Mouse (Mus musculus) heart, embryonic 14.5 days (tissue): ENCODE measurements around the gene Aar2. TPM values are rescaled to one million over a fixed set of nuclear protein-coding genes. Genes with fewer than 3 reads are reported as not detected.
A peak's percentile ranks its signal among the peaks of the same experiment; 100 is the strongest.

Experiments
- ATAC-seq: fragments of 200-750 bp; cut with Nextera tagmentation; 2 replicates; pipeline ENCODE4 v1.8.0; 2017; ENCODE audit warnings: low read depth, moderate TSS enrichment; ENCODE audit not compliant: insufficient number of reproducible peaks, insufficient read depth, low FRiP score
- H3K27ac ChIP-seq, 2 experiments: fragments of 200-500 bp in 1 of 2; fragments of 300-500 bp in 1 of 2; sonication (generic) in 1 of 2; replicated peaks in 1 of 2; 2 replicates each; pipeline ENCODE4 v1.5.1; 2012 to 2014; ENCODE audit warnings: low read depth in 2 of 2, low read length in 2 of 2, control low read depth in 1 of 2, mild to moderate bottlenecking in 1 of 2, mixed read lengths in 1 of 2; ENCODE audit not compliant: control insufficient read depth in 1 of 2, insufficient read depth in 1 of 2
- H3K27me3 ChIP-seq: fragments of 300-500 bp; sonication (generic); 2 replicates; pipeline ENCODE4 v1.6.1; 2014; ENCODE audit warnings: mild to moderate bottlenecking, low read length, control low read depth; ENCODE audit not compliant: control insufficient read depth, insufficient read depth
- H3K36me3 ChIP-seq: fragments of 300-500 bp; sonication (generic); 2 replicates; pipeline ENCODE4 v1.6.1; 2014; ENCODE audit warnings: mild to moderate bottlenecking, control low read depth, low read length, mixed read lengths; ENCODE audit not compliant: control insufficient read depth, insufficient read depth
- H3K4me1 ChIP-seq, 2 experiments: fragments of 200-500 bp in 1 of 2; fragments of 300-500 bp in 1 of 2; sonication (generic) in 1 of 2; 2 replicates each; pipeline ENCODE4 v1.6.1; 2012 to 2014; ENCODE audit warnings: low read length in 2 of 2, control low read depth in 1 of 2, mixed read lengths in 1 of 2; ENCODE audit not compliant: control insufficient read depth in 2 of 2, insufficient read depth in 2 of 2
- H3K4me2 ChIP-seq: fragments of 300-500 bp; sonication (generic); 2 replicates; pipeline ENCODE4 v1.6.1; 2014; ENCODE audit warnings: mild to moderate bottlenecking, low read length
- H3K4me3 ChIP-seq, 2 experiments: fragments of 200-500 bp in 1 of 2; fragments of 300-500 bp in 1 of 2; sonication (generic) in 1 of 2; 2 replicates each; pipeline ENCODE4 v1.5.1; 2012 to 2014; ENCODE audit warnings: low read length in 2 of 2, mild to moderate bottlenecking in 2 of 2, control low read depth in 1 of 2, low read depth in 1 of 2, moderate library complexity in 1 of 2; ENCODE audit not compliant: control insufficient read depth in 1 of 2, insufficient read depth in 1 of 2
- H3K9ac ChIP-seq: fragments of 300-500 bp; sonication (generic); 2 replicates; pipeline ENCODE4 v1.6.1; 2014; ENCODE audit warnings: mild to moderate bottlenecking, low read length
- H3K9me3 ChIP-seq: fragments of 300-500 bp; sonication (generic); 2 replicates; pipeline ENCODE4 v1.6.1; 2016; ENCODE audit warnings: low read length, control low read depth; ENCODE audit not compliant: control insufficient read depth
- WGBS: fragments of 180-500 bp; shearing (Covaris S2); extraction: QIAGEN DNeasy Blood & Tissue Kit; methylation state at CpG from one replicate; pipeline ENCODE4 v1.1.7; 2014; 5-methylcytosine and 5-hydroxymethylcytosine counted together
- polyA plus RNA-seq: library from polyadenylated mRNA; unstranded; fragments of >200 nt; fragmentation: Nextera tagmentation; extraction: Ambion mirVana; gene quantifications from 2 replicates; pipeline ENCODE4 v1.2.1, GENCODE M21; 2014

Aar2 gene
- polyA plus RNA-seq, 1 experiment from 2014 or later, result 24.8 TPM

DNA sequence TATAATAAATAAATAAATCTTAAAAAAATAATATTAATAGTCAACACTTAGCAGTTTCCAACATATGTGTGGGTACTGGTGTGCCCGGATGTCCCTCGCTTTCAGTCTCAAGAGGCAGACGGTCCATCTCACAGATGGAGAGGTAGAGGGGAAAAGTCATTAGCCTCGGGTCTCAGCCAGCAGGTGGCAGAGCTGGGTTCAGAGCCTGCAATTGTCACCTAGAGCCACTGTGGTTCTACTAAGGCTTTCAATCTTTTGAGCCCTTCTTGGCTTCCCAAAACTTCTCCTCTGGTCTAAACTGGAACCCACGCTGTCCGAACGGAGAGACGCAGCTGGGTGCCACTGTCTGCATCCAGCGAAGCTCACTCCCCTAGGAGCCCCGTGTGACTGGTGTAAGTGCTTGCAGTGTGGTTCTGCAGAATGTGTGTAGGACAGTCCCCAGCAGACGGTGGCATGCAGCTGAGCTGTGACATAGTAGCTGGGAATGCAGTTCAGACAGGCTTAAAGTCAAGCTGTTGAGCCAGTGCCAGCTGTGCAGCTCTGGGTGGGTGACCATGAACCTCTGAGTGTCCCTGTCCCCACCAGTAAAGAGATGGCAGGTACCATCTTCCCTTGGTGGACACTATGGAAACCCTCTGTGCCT is 36.9 kb downstream of the Aar2 start:
- Histone ChIP-seq H3K4me3 (no peak overlapping the region), H3K4me2 (peak overlapping the region; percentile 17; the same call in 1 of the 2 replicates), H3K27ac (no peak overlapping the region), H3K9me3 (no peaks in the 10 kb centered on the region), H3K9ac (no peak overlapping the region), H3K4me1 (peaks cover 8 to 18% of the 10 kb centered on the region in 2 experiments), H3K36me3 (no peaks in the 10 kb centered on the region), H3K27me3 (peaks cover 6% of the 10 kb centered on the region; the same call in 1 of the 2 replicates)
- 53% methylated on average over 11 of the region's 11 CpGs for WGBS
- 0 out of 2 replicates have a peak, but pooled peaks have one; percentile 19 for ATAC-seq

- WGBS, result 41% methylated on average over 14 of the region's 14 CpGs
These were observed 37.5 kb downstream of the Aar2 start for GRCm38 (mm10) chr2:156584797-156585471.

DNA sequence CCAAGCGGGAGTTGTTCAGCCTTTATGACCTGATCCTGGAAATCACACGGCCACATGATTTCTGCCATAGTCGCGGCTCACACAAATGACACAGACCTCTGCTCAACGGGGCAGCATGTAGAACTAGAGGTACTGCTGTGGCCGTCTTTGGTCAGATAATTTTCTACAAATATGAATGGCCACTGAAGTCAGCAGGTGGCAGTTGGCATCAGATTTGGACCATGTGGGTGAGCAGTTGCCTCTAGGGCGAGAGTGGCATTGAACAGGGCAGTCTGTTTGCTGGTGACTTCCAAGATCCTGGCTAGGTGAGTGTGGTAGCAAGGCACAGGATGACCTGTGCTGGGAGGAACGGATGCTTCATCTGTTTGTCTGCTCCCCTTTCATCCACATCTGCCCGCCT is 42.1 kb downstream of the Aar2 start:
- no peak overlapping the region for H3K9ac ChIP-seq
- WGBS, result 87% methylated on average over 9 of the region's 9 CpGs
- no peaks in the 10 kb centered on the region for H3K36me3 ChIP-seq
- no peak overlapping the region for H3K27ac ChIP-seq
- no peak overlapping the region for H3K4me3 ChIP-seq
- no peak overlapping the region for H3K4me2 ChIP-seq
- H3K9me3 ChIP-seq, result no peaks in the 10 kb centered on the region
- ATAC-seq, result no peak
- peaks cover 2% of the 10 kb centered on the region; the same call in 1 of the 2 replicates for H3K27me3 ChIP-seq
- H3K4me1 ChIP-seq, result peaks cover 0 to 9% of the 10 kb centered on the region in 2 experiments; a peak in 1 of 4 replicates

More at GRCm38 (mm10) chr2:156584797-156585471, 37.5 kb downstream of the Aar2 start:
- Histone ChIP-seq H3K4me3 (no peak overlapping the region), H3K9ac (no peak overlapping the region), H3K27ac (no peak overlapping the region), H3K4me2 (peak overlapping the region; percentile 17; the same call in 1 of the 2 replicates), H3K27me3 (peaks cover 6% of the 10 kb centered on the region; the same call in 1 of the 2 replicates), H3K4me1 (peaks cover 8 to 18% of the 10 kb centered on the region in 2 experiments), H3K9me3 (no peaks in the 10 kb centered on the region), H3K36me3 (no peaks in the 10 kb centered on the region)
- no peak for ATAC-seq

DNA sequence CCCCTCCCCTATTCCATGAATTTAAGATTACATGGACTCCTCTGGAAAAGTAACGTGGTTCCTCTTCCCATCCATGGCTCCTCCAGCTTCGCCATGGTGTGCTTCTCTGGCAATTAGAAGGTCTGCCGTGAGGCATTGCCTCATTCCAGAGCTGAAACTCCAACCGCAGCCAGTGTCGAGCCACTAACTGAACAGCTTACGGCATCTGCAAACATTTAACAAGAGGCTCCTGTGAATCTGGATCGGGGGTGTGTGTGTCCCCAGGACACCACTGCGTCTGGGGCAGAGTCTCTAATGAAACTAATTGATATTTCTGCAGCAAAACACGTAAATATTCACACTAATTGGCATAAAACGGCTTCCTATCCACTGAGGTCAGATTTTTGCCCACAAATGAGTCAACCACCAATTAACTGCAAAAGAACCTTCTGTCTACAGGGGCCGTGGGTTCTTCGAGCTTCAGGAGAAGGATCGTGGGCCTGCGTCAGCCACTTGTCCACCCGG is 47.7 kb downstream of the Aar2 start:
- Histone ChIP-seq H3K27ac (no peak overlapping the region), H3K4me1 (no peaks in the 10 kb centered on the region), H3K9ac (no peak overlapping the region), H3K27me3 (no peaks in the 10 kb centered on the region), H3K9me3 (no peaks in the 10 kb centered on the region), H3K4me2 (no peak overlapping the region), H3K36me3 (no peaks in the 10 kb centered on the region), H3K4me3 (no peak overlapping the region)
- no peak for ATAC-seq
- WGBS, result 71% methylated on average over 15 of the region's 15 CpGs

GRCm38 (mm10) chr2:156602581-156602980 is 55.2 kb downstream of the Aar2 start:
- Histone ChIP-seq H3K4me3 (no peak overlapping the region), H3K27me3 (peaks cover 16% of the 10 kb centered on the region), H3K9ac (no peak overlapping the region), H3K9me3 (no peaks in the 10 kb centered on the region), H3K4me1 (no peaks in the 10 kb centered on the region), H3K4me2 (no peak overlapping the region), H3K27ac (no peak overlapping the region), H3K36me3 (no peaks in the 10 kb centered on the region)
- no peak for ATAC-seq
- 81% methylated on average over 7 of the region's 7 CpGs for WGBS

GRCm38 (mm10) chr2:156603671-156604070 is 56.3 kb downstream of the Aar2 start:
- peaks cover 26% of the 10 kb centered on the region for H3K27me3 ChIP-seq
- H3K4me1 ChIP-seq, result no peaks in the 10 kb centered on the region
- no peak overlapping the region for H3K9ac ChIP-seq
- no peak overlapping the region for H3K4me3 ChIP-seq
- no peaks in the 10 kb centered on the region for H3K36me3 ChIP-seq
- no peak overlapping the region for H3K27ac ChIP-seq
- no peak overlapping the region for H3K4me2 ChIP-seq
- H3K9me3 ChIP-seq, result no peaks in the 10 kb centered on the region
- ATAC-seq, result no peak
- WGBS, result 80% methylated on average over 9 of the region's 9 CpGs

DNA sequence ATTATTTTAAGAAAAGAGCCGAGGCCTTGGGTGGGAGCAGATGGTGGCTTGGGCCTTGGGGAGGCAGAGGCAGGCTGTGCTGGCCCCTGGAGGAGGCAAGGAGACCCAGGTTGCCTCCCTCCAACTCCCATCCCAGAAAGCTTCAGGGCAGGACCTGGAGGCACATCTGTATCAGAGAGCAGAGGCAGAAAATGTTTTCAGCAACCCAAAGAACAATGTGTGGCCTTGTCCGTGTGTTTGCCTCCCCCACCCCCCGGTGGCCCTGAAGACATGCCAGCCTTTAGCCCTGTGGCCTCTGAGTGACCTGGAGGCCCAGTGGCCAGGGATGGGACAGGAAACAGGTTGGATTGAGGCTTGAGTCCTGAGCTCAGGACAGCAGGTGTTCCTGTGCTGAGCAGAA is 57.8 kb downstream of the Aar2 start:
- WGBS, result 56% methylated on average over 3 of the region's 3 CpGs
- Histone ChIP-seq H3K9me3 (no peaks in the 10 kb centered on the region), H3K4me2 (no peak overlapping the region), H3K27me3 (peaks cover 35% of the 10 kb centered on the region), H3K4me3 (no peak overlapping the region), H3K9ac (no peak overlapping the region), H3K4me1 (no peaks in the 10 kb centered on the region), H3K27ac (no peak overlapping the region), H3K36me3 (no peaks in the 10 kb centered on the region)
- ATAC-seq, result no peak
